Mouse (Mus musculus) thymus, adult 2 months (tissue): ENCODE results near the gene Tanc1. TPM values are rescaled to one million over a fixed set of nuclear protein-coding genes. Genes with fewer than 3 reads are reported as not detected.

Experiments
- DNase-seq: peaks from one replicate; pipeline ENCODE4 v3.0.0; 2021
- H3K27ac ChIP-seq: fragments of 200-500 bp; 2 replicates; pipeline ENCODE4 v1.5.1; 2012; ENCODE audit warnings: low read length, control low read depth; ENCODE audit not compliant: control insufficient read depth, insufficient read depth
- H3K27me3 ChIP-seq: fragments of 200-500 bp; 2 replicates; pipeline ENCODE4 v1.6.1; 2012; ENCODE audit warnings: mild to moderate bottlenecking, low read length, moderate library complexity, mixed read lengths; ENCODE audit not compliant: control insufficient read depth, insufficient read depth
- H3K36me3 ChIP-seq: fragments of 200-500 bp; 2 replicates; pipeline ENCODE4 v1.6.1; 2012; ENCODE audit warnings: mild to moderate bottlenecking, low read length, moderate library complexity; ENCODE audit not compliant: control insufficient read depth, insufficient read depth
- H3K4me1 ChIP-seq: fragments of 200-500 bp; replicated peaks from 2 replicates; pipeline ENCODE4 v1.6.1; 2012; ENCODE audit warnings: low read length; ENCODE audit not compliant: control insufficient read depth, insufficient read depth
- H3K4me3 ChIP-seq: fragments of 200-500 bp; 2 replicates; pipeline ENCODE4 v1.5.1; 2012; ENCODE audit warnings: mild to moderate bottlenecking, low read length, control low read depth, moderate library complexity; ENCODE audit not compliant: control insufficient read depth, insufficient read depth
- CTCF ChIP-seq: fragments of 200-500 bp; IDR thresholded peaks from 2 replicates; pipeline ENCODE4 v1.5.1; 2012; ENCODE audit warnings: mild to moderate bottlenecking, control low read depth, low read length, moderate library complexity, borderline replicate concordance; ENCODE audit not compliant: control insufficient read depth, poor library complexity, insufficient read depth; ENCODE audit errors: extremely low read depth
- POLR2A ChIP-seq: fragments of 200-500 bp; IDR thresholded peaks from 2 replicates; pipeline ENCODE4 v1.6.1; 2012; ENCODE audit warnings: mild to moderate bottlenecking, low read length, control low read depth, moderate library complexity; ENCODE audit not compliant: control insufficient read depth, poor library complexity, insufficient read depth; ENCODE audit errors: extremely low read depth
- WGBS: fragments of 180-500 bp; shearing (Covaris S2); methylation state at CpG from one replicate; pipeline ENCODE4 v1.1.7; 2018; 5-methylcytosine and 5-hydroxymethylcytosine counted together
- polyA plus RNA-seq: library from polyadenylated mRNA; depleted of rRNA; stranded (reverse); fragments of >200 nt; gene quantifications from 2 replicates; pipeline ENCODE4 v1.2.3, GENCODE M21; 2012

The Tanc1 gene
- polyA plus RNA-seq, 1 experiment, result 7.3 TPM

GRCm38 (mm10) chr2:59747757-59748156 lies 135.9 kb downstream of the Tanc1 start:
- H3K4me3 ChIP-seq, result no peak overlapping the region
- H3K27me3 ChIP-seq, result no peaks in the 10 kb centered on the region
- no peak for DNase-seq
- peaks cover 15% of the 10 kb centered on the region for H3K4me1 ChIP-seq
- H3K36me3 ChIP-seq, result no peaks in the 10 kb centered on the region
- no peak overlapping the region for H3K27ac ChIP-seq
- WGBS, result 96% methylated on average over 9 of the region's 9 CpGs
- TF ChIP-seq POLR2A (no peak), CTCF (no peak)

GRCm38 (mm10) chr2:59749371-59749770 lies 137.5 kb downstream of the Tanc1 start:
- Histone ChIP-seq H3K27me3 (no peaks in the 10 kb centered on the region), H3K4me3 (no peak overlapping the region), H3K27ac (no peak overlapping the region), H3K4me1 (peaks cover 15% of the 10 kb centered on the region), H3K36me3 (no peaks in the 10 kb centered on the region)
- no peak for DNase-seq
- WGBS, result 55% methylated on average over 10 of the region's 10 CpGs
- no peak for TF ChIP-seq CTCF
- no peak for TF ChIP-seq POLR2A

- Histone ChIP-seq H3K27ac (no peak overlapping the region), H3K36me3 (no peaks in the 10 kb centered on the region), H3K4me1 (peaks cover 14% of the 10 kb centered on the region), H3K27me3 (no peaks in the 10 kb centered on the region), H3K4me3 (no peak overlapping the region)
- DNase-seq, result no peak
- no peak for TF ChIP-seq POLR2A
- TF ChIP-seq CTCF, result no peak
- WGBS, result 92% methylated on average over 6 of the region's 6 CpGs
Observed at GRCm38 (mm10) chr2:59751172-59751571, 139.3 kb downstream of the Tanc1 start.

- Histone ChIP-seq H3K4me3 (no peak overlapping the region), H3K36me3 (no peaks in the 10 kb centered on the region), H3K27ac (no peak overlapping the region), H3K27me3 (no peaks in the 10 kb centered on the region), H3K4me1 (peaks cover 11% of the 10 kb centered on the region)
- 97% methylated on average over 7 of the region's 7 CpGs for WGBS
- TF ChIP-seq POLR2A, result no peak
- no peak for TF ChIP-seq CTCF
- DNase-seq, result no peak
Observed at GRCm38 (mm10) chr2:59752148-59752547, 140.3 kb downstream of the Tanc1 start.

- no peak for DNase-seq
- Histone ChIP-seq H3K36me3 (no peaks in the 10 kb centered on the region), H3K27me3 (no peaks in the 10 kb centered on the region), H3K27ac (no peak overlapping the region), H3K4me1 (peaks cover 10% of the 10 kb centered on the region), H3K4me3 (no peak overlapping the region)
- 95% methylated on average over 5 of the region's 5 CpGs for WGBS
- TF ChIP-seq CTCF, result no peak
- TF ChIP-seq POLR2A, result no peak
Observed at GRCm38 (mm10) chr2:59752766-59753165, 140.9 kb downstream of the Tanc1 start.

GRCm38 (mm10) chr2:59756137-59756753 lies 144.4 kb downstream of the Tanc1 start:
- no peak for DNase-seq
- no peak for TF ChIP-seq CTCF
- TF ChIP-seq POLR2A, result no peak
- Histone ChIP-seq H3K36me3 (no peaks in the 10 kb centered on the region), H3K27ac (no peak overlapping the region), H3K27me3 (no peaks in the 10 kb centered on the region), H3K4me1 (no peaks in the 10 kb centered on the region), H3K4me3 (no peak overlapping the region)
- WGBS, result 95% methylated on average over 13 of the region's 13 CpGs

GRCm38 (mm10) chr2:59757015-59757414 lies 145.2 kb downstream of the Tanc1 start:
- H3K4me3 ChIP-seq, result no peak overlapping the region
- 59% methylated on average over 6 of the region's 6 CpGs for WGBS
- TF ChIP-seq CTCF (no peak), POLR2A (no peak)
- H3K27me3 ChIP-seq, result no peaks in the 10 kb centered on the region
- DNase-seq, result no peak
- no peaks in the 10 kb centered on the region for H3K36me3 ChIP-seq
- H3K27ac ChIP-seq, result no peak overlapping the region
- H3K4me1 ChIP-seq, result no peaks in the 10 kb centered on the region
